Mouse (Mus musculus) megakaryocyte, embryonic 14.5 days (primary cell): ENCODE results near the gene Clybl.

ENCODE experiments used
- FLI1 ChIP-seq: IDR thresholded peaks from 2 replicates; pipeline ENCODE4 v1.6.1; 2012; ENCODE audit warnings: low read length, inconsistent platforms, mixed read lengths
- GATA1 ChIP-seq: IDR thresholded peaks from 3 replicates; pipeline ENCODE4 v1.6.1; 2012; ENCODE audit warnings: mixed read lengths, low read length, inconsistent platforms, borderline replicate concordance

DNA sequence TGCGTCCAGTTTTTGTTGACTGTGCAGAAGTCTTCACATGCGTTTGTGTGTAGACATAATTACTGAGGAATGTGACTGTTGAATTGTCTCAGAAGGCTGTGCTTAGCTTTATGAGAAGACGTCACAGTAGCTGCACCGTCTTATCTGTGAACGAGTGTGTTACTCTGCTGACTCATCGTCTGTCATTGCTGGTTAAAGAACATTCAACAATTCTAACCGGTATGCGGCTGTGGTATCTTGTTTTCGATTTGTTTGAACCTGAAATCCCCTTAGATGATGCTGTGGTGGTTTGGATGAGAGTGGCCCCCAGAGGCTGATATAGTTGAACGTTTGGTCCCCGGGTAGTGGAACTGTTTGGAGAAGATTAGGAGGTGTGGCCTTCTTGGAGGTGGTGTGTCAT lies 2.5 kb downstream of the Clybl start:
- TF ChIP-seq GATA1 = no peak
- no peak for TF ChIP-seq FLI1
